In genomic region chr2:80328961-80329653, GRCm38 (mm10) we compare ENCODE assay signal across 27 mouse cellular contexts. TPM values are rescaled to one million over a fixed set of nuclear protein-coding genes. Genes with fewer than 3 reads are reported as not detected.
A peak's percentile ranks its signal among the peaks of the same experiment; 100 is the strongest.
DNase-seq lines count a peak whose midpoint lies in the region; ATAC-seq and TF ChIP-seq lines count a peak whose summit lies in the region.
"Had no signal": no experiment of that assay in that cellular context is flagged by ENCODE, and none has a peak within 500 bp of the region (broad histone marks: within the 10 kb centered on the region; RNA-seq: fewer than 3 reads in every experiment).

No protein-coding gene starts in this region.

- H3K9me3 ChIP-seq in embryonic facial prominence, embryonic 14.5 days (ENCODE audit: control insufficient read depth, low read length): no peaks in the 10 kb centered on the region
- H3K9me3 ChIP-seq in embryonic facial prominence, embryonic 10.5 days: no peaks in the 10 kb centered on the region
- H3K9me3 ChIP-seq in kidney, embryonic 16.5 days (ENCODE audit: low read length): no peaks in the 10 kb centered on the region
- H3K9me3 ChIP-seq in midbrain, embryonic 11.5 days (ENCODE audit: control insufficient read depth, low read length): no peaks in the 10 kb centered on the region
- no peaks in the 10 kb centered on the region for H3K9me3 ChIP-seq in midbrain, embryonic 15.5 days
- H3K9me3 ChIP-seq: embryonic facial prominence, embryonic 13.5 days; forebrain, embryonic 13.5 days; forebrain, embryonic 15.5 days; G1E had no signal

- no peak overlapping the region for H3K4me3 ChIP-seq in embryonic facial prominence, embryonic 14.5 days (ENCODE audit: low read depth, low read length)
- H3K4me3 ChIP-seq in embryonic facial prominence, embryonic 10.5 days: no peak overlapping the region
- H3K4me3 ChIP-seq in kidney, adult 2 months (ENCODE audit: insufficient read depth, low read depth, low read length): no peak overlapping the region
- no peak overlapping the region for H3K4me3 ChIP-seq in kidney, embryonic 16.5 days (ENCODE audit: low read length)
- H3K4me3 ChIP-seq in midbrain, embryonic 11.5 days (ENCODE audit: low read depth, low read length): no peak overlapping the region
- H3K4me3 ChIP-seq in midbrain, embryonic 15.5 days: no peak overlapping the region
- H3K4me3 ChIP-seq: embryonic facial prominence, embryonic 13.5 days; forebrain, embryonic 13.5 days; forebrain, embryonic 15.5 days had no signal

- DNase-seq in embryonic facial prominence, embryonic 14.5 days (ENCODE audit: low spot score): peak; percentile 12
- DNase-seq in embryonic facial prominence, embryonic 10.5 days (ENCODE audit: low spot score): no peak
- DNase-seq in kidney, adult 2 months: peak; percentile 4
- DNase-seq in kidney, postnatal 10 days: peak; percentile 12
- DNase-seq in kidney, adult 18-20 months: no peak
- DNase-seq in midbrain, embryonic 11.5 days (ENCODE audit: low spot score, missing footprints): peak; percentile 64
- DNase-seq: adrenal gland, adult 8-10 months; adrenal gland, postnatal 14 days; adrenal gland, postnatal 36 days; B cell, adult 2 months; cerebellum, adult 11-12 months; cerebellum, adult 2 months; cerebellum, adult 9-10 months; cerebellum, postnatal 10 days had no signal

- no peak overlapping the region for H3K9ac ChIP-seq in embryonic facial prominence, embryonic 14.5 days (ENCODE audit: low read depth, low read length)
- H3K9ac ChIP-seq in kidney, embryonic 16.5 days (replicated peaks; ENCODE audit: low read length): no peak overlapping the region
- no peak overlapping the region for H3K9ac ChIP-seq in midbrain, embryonic 11.5 days (ENCODE audit: low read length)
- no peak overlapping the region for H3K9ac ChIP-seq in midbrain, embryonic 15.5 days
- H3K9ac ChIP-seq: embryonic facial prominence, embryonic 13.5 days; forebrain, embryonic 13.5 days; forebrain, embryonic 15.5 days had no signal

- H3K27me3 ChIP-seq in embryonic facial prominence, embryonic 14.5 days (replicated peaks; ENCODE audit: control insufficient read depth, insufficient read depth, low read length): no peaks in the 10 kb centered on the region
- H3K27me3 ChIP-seq in embryonic facial prominence, embryonic 10.5 days (replicated peaks; ENCODE audit: low read depth, poor library complexity, severe bottlenecking): no peaks in the 10 kb centered on the region
- H3K27me3 ChIP-seq in kidney, adult 2 months (replicated peaks; ENCODE audit: control insufficient read depth, insufficient read depth, low read length): no peaks in the 10 kb centered on the region
- no peaks in the 10 kb centered on the region for H3K27me3 ChIP-seq in kidney, embryonic 16.5 days (ENCODE audit: insufficient read depth, low read length)
- H3K27me3 ChIP-seq in midbrain, embryonic 11.5 days (ENCODE audit: control insufficient read depth, insufficient read depth, low read length): no peaks in the 10 kb centered on the region
- no peaks in the 10 kb centered on the region for H3K27me3 ChIP-seq in midbrain, embryonic 15.5 days (replicated peaks)
- H3K27me3 ChIP-seq: CH12.LX; embryonic facial prominence, embryonic 13.5 days; forebrain, embryonic 13.5 days; forebrain, embryonic 15.5 days; Patski had no signal

- no peak for ATAC-seq in embryonic facial prominence, embryonic 14.5 days (ENCODE audit: low read depth)
- no peak for ATAC-seq in kidney, embryonic 16.5 days (ENCODE audit: low FRiP score, low TSS enrichment)
- ATAC-seq in midbrain, embryonic 11.5 days (ENCODE audit: low FRiP score): no peak
- no peak for ATAC-seq in midbrain, embryonic 15.5 days (replicated peaks)
- ATAC-seq: activated CD4-positive, CD25-positive, alpha-beta regulatory T cell, adult 4 months; CD4-positive, CD25-positive, alpha-beta regulatory T cell, adult 4 months; forebrain, embryonic 13.5 days; forebrain, embryonic 15.5 days; Patski had no signal

- TF ChIP-seq POLR2A in kidney, adult 2 months (IDR thresholded peaks at IDR 0.05; ENCODE audit: low read depth, low read length): no peak

- H3K27ac ChIP-seq in embryonic facial prominence, embryonic 14.5 days (replicated peaks; ENCODE audit: low read depth, low read length): no peak overlapping the region
- H3K27ac ChIP-seq in embryonic facial prominence, embryonic 10.5 days (replicated peaks): no peak overlapping the region
- no peak overlapping the region for H3K27ac ChIP-seq in kidney, adult 2 months (ENCODE audit: insufficient read depth, low read depth, low read length)
- no peak overlapping the region for H3K27ac ChIP-seq in kidney, embryonic 16.5 days (ENCODE audit: low read length)
- no peak overlapping the region for H3K27ac ChIP-seq in midbrain, embryonic 11.5 days (ENCODE audit: low read depth, low read length)
- no peak overlapping the region for H3K27ac ChIP-seq in midbrain, embryonic 15.5 days
- H3K27ac ChIP-seq: embryonic facial prominence, embryonic 13.5 days; forebrain, embryonic 13.5 days; forebrain, embryonic 15.5 days had no signal

- H3K4me1 ChIP-seq in embryonic facial prominence, embryonic 14.5 days (ENCODE audit: control insufficient read depth, insufficient read depth, low read length): no peaks in the 10 kb centered on the region
- no peaks in the 10 kb centered on the region for H3K4me1 ChIP-seq in embryonic facial prominence, embryonic 10.5 days
- no peaks in the 10 kb centered on the region for H3K4me1 ChIP-seq in kidney, adult 2 months (ENCODE audit: control insufficient read depth, insufficient read depth, low read length)
- no peaks in the 10 kb centered on the region for H3K4me1 ChIP-seq in kidney, embryonic 16.5 days (ENCODE audit: insufficient read depth, low read length)
- no peaks in the 10 kb centered on the region for H3K4me1 ChIP-seq in midbrain, embryonic 11.5 days (ENCODE audit: control insufficient read depth, insufficient read depth, low read length)
- no peaks in the 10 kb centered on the region for H3K4me1 ChIP-seq in midbrain, embryonic 15.5 days
- H3K4me1 ChIP-seq: embryonic facial prominence, embryonic 13.5 days; forebrain, embryonic 13.5 days; forebrain, embryonic 15.5 days had no signal

- WGBS in embryonic facial prominence, embryonic 14.5 days: 90% methylated on average over 7 of the region's 7 CpGs
- 92% methylated on average over 7 of the region's 7 CpGs for WGBS in embryonic facial prominence, embryonic 10.5 days
- 89% methylated on average over 7 of the region's 7 CpGs for WGBS in kidney, adult 2 months
- WGBS in kidney, embryonic 16.5 days: 92% methylated on average over 7 of the region's 7 CpGs
- WGBS in midbrain, embryonic 11.5 days: 93% methylated on average over 7 of the region's 7 CpGs
- WGBS in midbrain, embryonic 15.5 days: 99% methylated on average over 7 of the region's 7 CpGs

- no peak for TF ChIP-seq CTCF in kidney, adult 2 months (conservative IDR thresholded peaks at IDR 0.05; ENCODE audit: insufficient read depth, insufficient read length, low read depth, low read length)

- H3K36me3 ChIP-seq in embryonic facial prominence, embryonic 14.5 days (ENCODE audit: control insufficient read depth, insufficient read depth, low read length): peaks cover 69% of the 10 kb centered on the region
- H3K36me3 ChIP-seq in embryonic facial prominence, embryonic 10.5 days (replicated peaks): peaks cover 94% of the 10 kb centered on the region
- H3K36me3 ChIP-seq in kidney, adult 2 months (ENCODE audit: control insufficient read depth, insufficient read depth, low read length): peaks cover 4% of the 10 kb centered on the region
- peaks cover 33% of the 10 kb centered on the region for H3K36me3 ChIP-seq in kidney, embryonic 16.5 days (ENCODE audit: insufficient read depth, low read length)
- H3K36me3 ChIP-seq in midbrain, embryonic 11.5 days (ENCODE audit: control insufficient read depth, insufficient read depth, low read length): peaks cover 11% of the 10 kb centered on the region
- H3K36me3 ChIP-seq in midbrain, embryonic 15.5 days (replicated peaks): peaks cover 37% of the 10 kb centered on the region

- H3K4me2 ChIP-seq in embryonic facial prominence, embryonic 14.5 days (ENCODE audit: low read depth, low read length): no peak overlapping the region
- no peak overlapping the region for H3K4me2 ChIP-seq in kidney, embryonic 16.5 days (replicated peaks; ENCODE audit: low read depth, low read length)
- H3K4me2 ChIP-seq in midbrain, embryonic 11.5 days: no peak overlapping the region
- H3K4me2 ChIP-seq in midbrain, embryonic 15.5 days: no peak overlapping the region
- H3K4me2 ChIP-seq: embryonic facial prominence, embryonic 13.5 days; forebrain, embryonic 13.5 days; forebrain, embryonic 15.5 days had no signal

RNA-seq across cellular contexts. Expression of gene Dnajc10, which starts 13.8 kb away (rescaled TPM):
- 84.2 and 87.8 TPM in 2 replicates for polyA plus RNA-seq in embryonic facial prominence, embryonic 14.5 days (2014; fragmentation: Nextera tagmentation; extraction: Ambion mirVana)
- 80.3 and 88.0 TPM in 2 replicates for polyA plus RNA-seq in embryonic facial prominence, embryonic 10.5 days (2016; fragmentation: Nextera tagmentation; extraction: Ambion mirVana)
- 16.4 and 19.4 TPM in 2 replicates for polyA plus RNA-seq in kidney, adult 2 months (2012; rRNA removed)
- polyA plus RNA-seq in kidney, embryonic 16.5 days (2015; fragmentation: Nextera tagmentation; extraction: Ambion mirVana): 92.2 and 92.3 TPM in 2 replicates
- 98.1 and 111 TPM in 2 replicates for polyA plus RNA-seq in midbrain, embryonic 11.5 days (2014; fragmentation: Nextera tagmentation; extraction: Ambion mirVana)
- 59.0 and 63.3 TPM in 2 replicates for polyA plus RNA-seq in midbrain, embryonic 15.5 days (2015; fragmentation: Nextera tagmentation; extraction: Ambion mirVana)

RNA-seq across cellular contexts. Expression of gene Prdx6b, which starts 36.8 kb away (rescaled TPM):
- polyA plus RNA-seq in embryonic facial prominence, embryonic 14.5 days (2014; fragmentation: Nextera tagmentation; extraction: Ambion mirVana): not detected in 2 replicates
- not detected in 2 replicates for polyA plus RNA-seq in embryonic facial prominence, embryonic 10.5 days (2016; fragmentation: Nextera tagmentation; extraction: Ambion mirVana)
- 0.02 and 0.03 TPM in 2 replicates for polyA plus RNA-seq in kidney, adult 2 months (2012; rRNA removed)
- polyA plus RNA-seq in kidney, embryonic 16.5 days (2015; fragmentation: Nextera tagmentation; extraction: Ambion mirVana): not detected in 2 replicates
- not detected in 2 replicates for polyA plus RNA-seq in midbrain, embryonic 11.5 days (2014; fragmentation: Nextera tagmentation; extraction: Ambion mirVana)
- polyA plus RNA-seq in midbrain, embryonic 15.5 days (2015; fragmentation: Nextera tagmentation; extraction: Ambion mirVana): not detected in 2 replicates
- polyA plus RNA-seq: activated CD4-positive, CD25-positive, alpha-beta regulatory T cell, adult 4 months; CD4-positive, CD25-positive, alpha-beta regulatory T cell, adult 4 months; cerebellum, adult 2 months; cortical plate, adult 2 months; embryonic facial prominence, embryonic 11.5 days; embryonic facial prominence, embryonic 13.5 days; forebrain, embryonic 11.5 days; forebrain, embryonic 13.5 days; forebrain, embryonic 15.5 days; G1E had no signal

Comparison
In these comparisons a context has a peak if more than half of its experiments do, and no peak if none do; other contexts are left out.
1. DNase-seq: peak in embryonic facial prominence, embryonic 14.5 days (single experiment), kidney, adult 2 months (single experiment), kidney, postnatal 10 days (single experiment) and midbrain, embryonic 11.5 days (single experiment); none in embryonic facial prominence, embryonic 10.5 days (single experiment) and kidney, adult 18-20 months (single experiment).